Mouse (Mus musculus) cerebellum, adult 9-11 months (tissue): ENCODE data around the gene Rrp8.

Experiments used
- DNase-seq: peaks from one replicate; pipeline ENCODE4 v3.0.0; 2022

The Rrp8 gene

DNA sequence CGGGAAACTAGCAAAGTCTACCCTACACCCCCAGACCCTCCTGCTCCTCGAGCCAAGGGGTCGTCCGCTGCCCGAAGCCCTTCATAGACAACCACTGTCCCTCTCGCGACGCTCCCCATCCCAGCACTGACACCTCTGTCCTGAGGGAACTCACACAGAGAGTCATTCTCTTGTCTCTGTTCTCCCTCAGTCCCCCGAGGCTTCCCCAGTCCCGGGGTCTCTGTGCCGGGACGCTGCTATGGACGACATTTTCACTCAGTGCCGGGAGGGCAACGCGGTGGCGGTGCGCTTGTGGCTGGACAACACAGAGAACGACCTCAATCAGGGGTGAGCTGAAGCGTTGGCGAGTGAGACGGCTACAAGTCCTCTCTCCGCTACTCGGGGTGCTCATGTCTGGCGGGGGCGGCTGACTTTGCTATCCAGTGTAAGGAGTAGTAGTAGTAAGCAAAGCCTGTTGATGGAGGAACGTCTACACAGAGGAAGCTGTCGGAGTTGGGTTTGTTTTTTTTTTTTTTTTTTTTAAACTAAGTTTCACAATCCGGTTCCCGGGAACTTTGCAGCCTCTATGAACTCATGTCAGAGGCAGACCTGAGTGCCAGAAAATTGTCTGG is at the start of gene Rrp8:
TSS of gene Rrp8 (minus strand) at position 475 of the 611 bp plus-strand sequence.
- DNase-seq, result no peak

DNA sequence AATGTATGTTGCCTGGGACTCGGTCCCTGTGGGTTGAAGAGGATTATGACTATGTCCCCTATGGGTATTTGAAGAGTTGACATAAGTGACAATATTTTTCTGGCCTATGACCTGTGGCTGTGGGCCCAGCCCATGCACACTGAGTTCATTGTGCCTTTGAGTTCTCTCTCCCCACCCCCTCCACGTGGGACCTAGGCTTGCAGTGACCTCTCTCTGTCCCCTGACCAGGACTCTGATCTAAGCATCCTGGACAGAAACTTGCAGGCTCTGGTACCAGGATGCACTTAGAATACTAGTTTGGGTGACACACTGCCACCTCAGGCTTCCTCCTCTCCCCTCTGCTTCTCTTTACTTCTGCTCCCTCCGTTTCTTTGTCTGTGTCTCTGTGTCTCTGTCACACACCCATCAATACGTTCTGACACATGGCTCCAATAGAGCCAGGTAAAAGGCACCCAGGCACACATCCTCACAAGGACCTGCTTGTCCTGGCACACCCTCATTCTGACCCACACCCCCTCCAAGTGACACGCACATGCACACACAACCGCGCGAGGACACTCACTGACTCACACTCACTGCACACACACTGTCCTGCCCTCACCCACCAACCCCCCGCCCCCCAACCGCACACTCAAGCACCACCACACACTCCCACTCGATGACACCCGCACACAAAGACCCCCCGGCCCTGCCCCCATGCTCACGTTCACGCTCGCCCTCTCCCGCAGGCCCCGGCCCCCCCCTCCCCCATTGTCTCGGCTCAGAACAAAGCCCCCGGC is 49.5 kb upstream of the Rrp8 start:
- DNase-seq, result no peak

- DNase-seq, result no peak
These were observed 47.4 kb upstream of the Rrp8 start for GRCm38 (mm10) chr7:105784556-105784955.

GRCm38 (mm10) chr7:105783861-105784260 is 46.7 kb upstream of the Rrp8 start:
- DNase-seq, result no peak

GRCm38 (mm10) chr7:105778553-105779265 is 41.5 kb upstream of the Rrp8 start:
- no peak for DNase-seq

DNA sequence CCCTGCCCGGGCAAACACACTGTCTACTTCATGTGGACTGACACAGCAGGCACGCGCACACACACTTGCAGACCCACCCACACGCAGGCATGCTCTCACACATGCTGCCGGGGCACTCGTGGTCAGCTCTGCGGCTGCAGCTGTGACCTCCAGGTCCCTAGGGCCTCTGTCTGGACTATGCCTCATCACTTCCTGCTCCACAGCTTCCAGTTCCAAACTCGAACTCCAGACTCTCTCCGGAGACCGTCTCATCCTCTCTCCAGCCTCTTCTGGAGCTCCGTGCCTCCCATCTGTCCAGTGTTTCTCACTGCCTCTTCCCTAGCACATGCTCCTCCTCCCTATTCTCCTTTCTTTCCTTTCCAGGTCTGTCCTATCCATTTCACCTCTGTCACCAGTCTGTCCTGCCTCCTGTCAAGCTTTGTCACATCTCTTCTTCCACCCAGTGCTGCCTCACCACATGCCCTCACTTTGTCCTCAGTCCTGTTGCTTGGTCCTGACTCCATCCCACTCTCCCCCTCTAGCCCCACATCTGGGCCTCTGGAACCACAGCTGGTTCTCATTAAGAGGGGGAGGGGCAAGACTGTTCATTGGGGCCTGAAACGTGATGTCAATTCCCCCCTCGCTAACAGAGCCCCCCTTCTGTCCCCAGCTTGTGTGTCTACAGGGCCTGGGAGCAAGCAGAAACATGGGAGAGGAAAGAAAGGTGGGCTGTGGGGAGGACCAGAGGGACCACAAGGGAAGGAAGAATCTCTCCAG is 40.8 kb upstream of the Rrp8 start:
- DNase-seq, result no peak

- no peak for DNase-seq
These were observed 40.1 kb upstream of the Rrp8 start for GRCm38 (mm10) chr7:105777316-105777715.

- DNase-seq, result no peak
These were observed 38.8 kb upstream of the Rrp8 start for GRCm38 (mm10) chr7:105776026-105776425.

GRCm38 (mm10) chr7:105774661-105775060 is 37.5 kb upstream of the Rrp8 start:
- no peak for DNase-seq

DNA sequence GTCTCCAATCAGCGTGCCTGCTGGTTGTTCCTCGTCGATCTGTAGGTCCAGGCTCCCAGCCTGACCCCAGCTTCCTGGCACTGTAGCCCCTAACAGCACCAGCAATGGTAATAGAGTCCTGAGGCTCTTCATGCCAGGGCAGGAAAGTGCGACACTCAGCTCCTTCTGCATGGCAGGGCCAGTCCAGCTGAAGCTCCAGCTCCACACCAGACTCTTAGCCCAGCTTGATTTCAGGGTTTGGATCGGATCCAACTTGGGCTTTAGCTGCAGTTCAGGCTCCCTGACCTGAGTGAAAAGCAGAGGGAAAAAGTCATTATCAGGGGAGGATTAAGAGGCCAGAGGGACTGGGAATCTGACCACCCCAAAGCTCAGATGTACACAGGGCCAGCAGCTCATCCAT is 35.9 kb upstream of the Rrp8 start:
- DNase-seq, result no peak

DNA sequence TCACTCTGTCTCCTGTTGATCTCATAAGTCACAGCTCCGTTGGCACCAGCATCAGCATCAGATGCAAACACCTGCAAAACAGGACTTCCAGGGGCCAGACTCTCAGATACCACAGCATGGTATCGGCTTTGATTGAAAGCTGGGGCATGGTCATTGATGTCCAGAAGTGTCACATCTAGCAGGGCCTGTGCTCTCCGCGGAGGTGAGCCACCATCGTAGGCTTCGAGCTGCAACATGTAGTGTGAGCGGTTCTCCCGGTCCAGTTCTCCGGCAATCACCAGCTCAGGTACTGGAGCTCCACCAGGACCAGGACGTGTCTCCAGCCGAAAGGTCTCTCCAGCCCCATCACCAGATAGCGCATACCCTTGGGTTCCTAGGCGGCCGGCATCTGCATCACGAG is 35.1 kb upstream of the Rrp8 start:
- no peak for DNase-seq

DNA sequence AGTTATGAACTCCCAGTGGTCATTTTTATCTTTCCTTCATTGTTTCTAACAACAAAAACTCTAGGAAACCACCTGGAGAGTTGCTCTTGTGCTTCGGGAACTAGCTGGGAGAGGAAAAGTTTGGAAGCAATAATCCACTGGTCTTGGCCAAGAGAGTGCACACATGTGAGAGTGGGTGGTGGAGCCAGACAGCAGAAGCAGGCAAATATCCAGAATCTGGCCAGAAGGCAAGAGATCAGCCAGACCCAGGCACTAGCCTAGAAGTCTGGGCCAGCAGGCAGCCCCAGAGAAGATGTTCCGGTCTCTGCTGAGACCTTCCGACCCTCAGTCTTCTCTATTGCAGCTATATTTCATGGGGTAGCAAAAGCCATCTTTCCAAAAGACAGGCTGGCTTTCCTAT is 32.8 kb upstream of the Rrp8 start:
- DNase-seq, result no peak

DNA sequence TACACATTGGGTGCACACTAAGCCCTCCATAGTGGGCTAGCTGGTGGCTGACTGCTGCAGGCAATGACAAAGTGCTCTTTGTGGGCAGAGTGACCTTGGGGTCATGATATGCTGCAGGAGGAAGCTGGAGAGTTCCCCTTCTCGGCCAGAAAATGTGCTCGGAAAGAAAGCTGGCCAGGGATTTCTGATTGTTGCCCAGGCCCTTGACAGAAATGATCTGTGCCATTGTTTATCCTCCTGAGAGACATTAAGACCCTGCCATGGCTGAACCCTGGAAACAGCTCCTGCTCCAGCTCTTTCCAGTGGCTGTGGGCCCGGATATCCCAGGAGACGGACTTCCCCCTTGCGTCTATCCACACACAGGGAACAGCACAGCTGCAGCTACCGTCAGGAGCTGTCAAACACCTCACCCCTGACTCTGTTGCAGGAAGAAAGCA is 30.6 kb upstream of the Rrp8 start:
- DNase-seq, result no peak

DNA sequence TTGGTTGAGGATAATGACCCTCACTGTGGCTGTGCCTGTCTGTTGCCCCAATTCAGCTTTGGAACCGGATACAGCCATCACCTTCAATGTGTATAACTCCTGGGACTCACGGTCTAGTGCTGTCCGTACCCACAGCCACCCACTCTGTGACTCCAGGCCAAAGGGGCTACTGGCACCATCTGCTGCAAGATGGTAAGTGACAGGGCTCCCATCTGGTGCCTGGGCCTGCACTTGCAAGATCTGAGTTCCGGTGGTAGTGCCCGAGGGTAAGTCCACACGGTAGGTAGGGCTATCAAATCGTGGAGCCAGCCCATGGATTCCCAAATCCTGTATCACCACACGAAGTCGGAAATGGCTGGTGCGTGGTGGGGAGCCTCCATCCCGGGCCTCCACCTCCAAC is 27.1 kb upstream of the Rrp8 start:
- no peak for DNase-seq

GRCm38 (mm10) chr7:105762517-105763270 is 25.5 kb upstream of the Rrp8 start:
- no peak for DNase-seq

GRCm38 (mm10) chr7:105761813-105762484 is 24.8 kb upstream of the Rrp8 start:
- no peak for DNase-seq

DNA sequence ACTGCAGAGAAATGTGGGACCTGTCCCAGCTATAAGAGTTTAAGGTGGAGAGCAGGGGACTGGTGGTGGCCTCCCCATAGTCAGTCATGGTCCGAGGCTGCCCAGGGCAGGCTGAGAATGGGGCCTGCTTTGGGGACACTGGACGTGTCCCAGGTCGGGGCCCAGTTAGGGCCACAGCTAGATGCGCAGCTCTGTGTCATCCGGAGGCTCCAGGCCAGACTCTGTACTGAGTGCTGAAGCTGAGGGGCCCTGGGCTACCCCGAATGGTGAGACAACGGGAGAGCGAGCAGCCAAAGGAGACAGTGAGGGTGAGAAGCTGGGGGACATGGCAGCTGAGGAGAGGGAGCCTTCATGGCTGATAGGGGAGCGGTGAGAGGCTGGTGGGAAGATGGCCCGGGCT is 16.1 kb upstream of the Rrp8 start:
- DNase-seq, result peak; percentile 57

GRCm38 (mm10) chr7:105752716-105753115 is 15.5 kb upstream of the Rrp8 start:
- peak; percentile 81 for DNase-seq

DNA sequence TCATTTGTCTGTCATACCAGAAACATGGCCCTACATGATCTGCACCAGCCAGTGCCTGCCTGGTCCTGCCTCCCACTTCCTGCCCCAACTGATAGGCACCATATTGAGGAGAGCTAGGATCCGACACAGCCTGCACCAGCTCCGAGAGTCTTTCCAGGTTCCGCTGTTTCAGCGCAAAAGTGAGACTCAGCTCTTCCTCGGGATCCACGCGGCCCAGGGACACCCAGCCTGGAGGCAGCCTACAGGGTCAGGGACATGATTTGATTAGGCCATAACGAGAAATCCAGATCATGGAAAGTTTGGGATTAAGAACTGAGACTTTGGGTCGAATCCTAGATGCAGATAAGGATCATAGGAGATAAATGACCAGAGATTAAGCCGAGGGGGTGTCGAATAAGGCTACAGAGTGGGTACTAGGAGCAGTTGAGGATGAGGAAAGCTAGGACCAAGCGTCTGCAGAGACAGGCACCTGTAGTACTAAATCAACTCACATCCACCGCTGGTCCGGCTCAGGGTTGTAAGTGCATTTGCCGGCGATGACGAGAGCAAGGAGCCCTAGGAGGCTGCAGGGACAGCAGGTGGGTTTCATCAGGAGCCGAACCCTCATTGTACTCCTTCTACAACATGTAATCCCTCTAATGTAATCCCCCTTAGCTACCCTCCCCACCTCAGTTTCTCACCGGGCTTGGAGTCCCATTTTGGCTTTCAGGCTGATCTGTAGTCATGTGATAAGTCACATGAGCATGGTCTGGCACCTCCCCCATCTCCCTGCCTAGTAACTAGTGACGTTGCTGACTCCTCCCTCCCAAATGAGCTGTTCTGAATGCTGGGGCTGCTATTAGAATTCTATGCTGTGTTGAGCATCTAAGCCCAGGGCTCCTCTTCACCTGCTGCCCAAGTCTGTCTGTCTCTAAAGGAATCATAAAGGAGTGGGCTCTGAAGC is 14.6 kb upstream of the Rrp8 start, which contains the start of gene Tpp1:
TSS of gene Tpp1 (minus strand) at position 745 of the 943 bp plus-strand sequence.
- DNase-seq, result peak; percentile 97

DNA sequence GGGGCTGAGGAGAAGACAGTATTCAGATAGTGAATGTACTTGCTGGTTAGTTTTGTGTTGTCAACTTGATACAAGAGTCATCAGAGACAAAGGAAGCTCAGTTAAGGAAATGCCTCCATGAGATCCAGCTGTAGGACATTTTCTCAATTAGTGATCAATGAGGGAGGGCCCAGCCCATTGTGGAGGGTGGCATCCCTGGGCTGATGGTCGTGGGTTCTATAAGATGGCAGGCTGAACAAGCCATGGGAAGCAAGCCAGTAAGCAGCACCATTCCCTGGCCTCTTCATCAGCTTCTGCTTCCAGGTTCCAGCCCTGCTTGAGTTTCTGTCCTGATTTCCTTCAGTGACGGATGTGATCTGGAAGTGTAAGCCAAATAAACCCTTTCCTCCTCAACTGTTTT is 10.6 kb upstream of the Rrp8 start:
- peak; percentile 8 for DNase-seq
